Mouse (Mus musculus) frontal cortex, adult 2 months (tissue): ENCODE results near the gene Sspn. TPM values are rescaled to one million over a fixed set of nuclear protein-coding genes. Genes with fewer than 3 reads are reported as not detected.

Experiments used
- DNase-seq, 2 experiments: peaks; one replicate each; pipeline ENCODE4 v3.0.0; 2022; ENCODE audit warnings: low spot score in 1 of 2; ENCODE audit errors: extremely low spot score in 1 of 2
- polyA plus RNA-seq: library from polyadenylated mRNA; depleted of rRNA; stranded (reverse); fragments of >200 nt; gene quantifications from 2 replicates; pipeline ENCODE4 v1.2.3, GENCODE M21; 2012

The Sspn gene
- polyA plus RNA-seq, 1 experiment: 5.8 TPM

- DNase-seq: peak; percentile 17 to 65
Observed at GRCm38 (mm10) chr6:145934001-145934696, 2.7 kb downstream of the Sspn start.

GRCm38 (mm10) chr6:145934697-145935240 lies 3.3 kb downstream of the Sspn start:
- no peak for DNase-seq

GRCm38 (mm10) chr6:145935912-145936311 lies 4.5 kb downstream of the Sspn start:
- no peak for DNase-seq

- no peak for DNase-seq
Observed at GRCm38 (mm10) chr6:145936511-145936910, 5.1 kb downstream of the Sspn start.

- DNase-seq: no peak
Observed at GRCm38 (mm10) chr6:145940852-145941251, 9.4 kb downstream of the Sspn start.

- no peak for DNase-seq
Observed at GRCm38 (mm10) chr6:145942263-145942966, 11.0 kb downstream of the Sspn start.

GRCm38 (mm10) chr6:145943414-145943813 lies 12.0 kb downstream of the Sspn start:
- DNase-seq: no peak

GRCm38 (mm10) chr6:145945700-145946344 lies 14.4 kb downstream of the Sspn start:
- DNase-seq: no peak

GRCm38 (mm10) chr6:145949049-145949448 lies 17.6 kb downstream of the Sspn start:
- no peak for DNase-seq

GRCm38 (mm10) chr6:145950626-145951025 lies 19.2 kb downstream of the Sspn start:
- DNase-seq: no peak

GRCm38 (mm10) chr6:145952594-145952993 lies 21.2 kb downstream of the Sspn start:
- DNase-seq: no peak

GRCm38 (mm10) chr6:145953121-145953896 lies 21.9 kb downstream of the Sspn start:
- no peak for DNase-seq

GRCm38 (mm10) chr6:145957427-145957965 lies 26.1 kb downstream of the Sspn start:
- no peak for DNase-seq

GRCm38 (mm10) chr6:145958070-145958469 lies 26.6 kb downstream of the Sspn start:
- DNase-seq: no peak

GRCm38 (mm10) chr6:145961047-145961446 lies 29.6 kb downstream of the Sspn start:
- DNase-seq: no peak

GRCm38 (mm10) chr6:145963966-145964365 lies 32.5 kb downstream of the Sspn start:
- DNase-seq: peak in 1 of 2 experiments; percentile 27

- no peak for DNase-seq
Observed at GRCm38 (mm10) chr6:145967693-145968092, 36.3 kb downstream of the Sspn start.

- peak in 1 of 2 experiments; percentile 24 for DNase-seq
Observed at GRCm38 (mm10) chr6:145968301-145968818, 36.9 kb downstream of the Sspn start.

GRCm38 (mm10) chr6:145968821-145969220 lies 37.4 kb downstream of the Sspn start:
- DNase-seq: no peak

- no peak for DNase-seq
Observed at GRCm38 (mm10) chr6:145969572-145969971, 38.1 kb downstream of the Sspn start.
